Mouse (Mus musculus) hematopoietic stem cell, adult 5-6 weeks (primary cell): Measurements from ENCODE around the gene Ffar2. TPM values are rescaled to one million over a fixed set of nuclear protein-coding genes. Genes with fewer than 3 reads are reported as not detected.
A peak's percentile ranks its signal among the peaks of the same experiment; 100 is the strongest.
"Not testable (repeated sequence)": the region's sequence is repeated elsewhere in the genome, so short reads cannot be mapped to it uniquely, and the experiment has no call there.

Experiments used
- ATAC-seq, 2 experiments: fragments of 125-278 bp in 1 of 2; replicated peaks in 1 of 2; 2 replicates each; pipeline ENCODE4 v1.8.0; 2016 to 2017; ENCODE audit warnings: inconsistent platforms in 2 of 2, mild to moderate bottlenecking in 2 of 2, moderate number of reproducible peaks in 2 of 2, low read depth in 1 of 2, moderate TSS enrichment in 1 of 2; ENCODE audit not compliant: low FRiP score in 2 of 2, poor library complexity in 2 of 2, severe bottlenecking in 2 of 2, insufficient read depth in 1 of 2, low TSS enrichment in 1 of 2
- total RNA-seq: library from RNA; stranded (forward); fragments of 172-1452, 232-1000 nt; gene quantifications from 2 replicates; pipeline ENCODE4 v1.2.3, GENCODE M21; 2017

Gene Ffar2
- total RNA-seq, 1 experiment from 2014 or later: 31.8 TPM

- ATAC-seq: peak; percentile 49 to 51; a peak in 2 of 4 replicates
These were observed 8.7 kb upstream of the Ffar2 start for GRCm38 (mm10) chr7:30832261-30832660.

- no peak for ATAC-seq
These were observed 5.9 kb upstream of the Ffar2 start for GRCm38 (mm10) chr7:30829428-30829827.

GRCm38 (mm10) chr7:30828871-30829270, 5.3 kb upstream of the Ffar2 start:
- not testable (repeated sequence) for ATAC-seq

GRCm38 (mm10) chr7:30826660-30827059, 3.1 kb upstream of the Ffar2 start:
- no peak for ATAC-seq

- ATAC-seq: no peak
These were observed 731 bp upstream of the Ffar2 start for GRCm38 (mm10) chr7:30824306-30824705.

GRCm38 (mm10) chr7:30821532-30821931, 2.0 kb downstream of the Ffar2 start:
- ATAC-seq: no peak

- ATAC-seq: peak; percentile 61 to 62
These were observed 2.6 kb downstream of the Ffar2 start for GRCm38 (mm10) chr7:30820854-30821445.

GRCm38 (mm10) chr7:30820131-30820530, 3.4 kb downstream of the Ffar2 start:
- ATAC-seq: 0 out of 4 replicates have a peak, but pooled peaks of 1 of the 2 experiments have one; percentile 18

- ATAC-seq: peak; percentile 81 to 89
These were observed 11.2 kb downstream of the Ffar2 start for GRCm38 (mm10) chr7:30812291-30812807.

GRCm38 (mm10) chr7:30811757-30812290, 11.8 kb downstream of the Ffar2 start:
- peak; percentile 60 to 66 for ATAC-seq

GRCm38 (mm10) chr7:30810319-30810718, 13.3 kb downstream of the Ffar2 start:
- no peak for ATAC-seq

GRCm38 (mm10) chr7:30805924-30806323, 17.7 kb downstream of the Ffar2 start:
- peak; percentile 59 to 74; a peak in 3 of 4 replicates for ATAC-seq

- ATAC-seq: peak; percentile 49 to 61
These were observed 19.4 kb downstream of the Ffar2 start for GRCm38 (mm10) chr7:30804026-30804715.

GRCm38 (mm10) chr7:30803256-30803655, 20.3 kb downstream of the Ffar2 start:
- no peak for ATAC-seq

- ATAC-seq: no peak
These were observed 22.9 kb downstream of the Ffar2 start for GRCm38 (mm10) chr7:30800653-30801052.

GRCm38 (mm10) chr7:30796790-30797189, 26.8 kb downstream of the Ffar2 start:
- no peak for ATAC-seq

- peak in 1 of 2 experiments; percentile 42; a peak in 2 of 4 replicates for ATAC-seq
These were observed 28.7 kb downstream of the Ffar2 start for GRCm38 (mm10) chr7:30794921-30795320.

GRCm38 (mm10) chr7:30791921-30792320, 31.7 kb downstream of the Ffar2 start:
- ATAC-seq: peak; percentile 37 to 58; a peak in 2 of 4 replicates
